Mouse (Mus musculus): ENCODE results near the gene Pdgfd.
A peak's percentile ranks its signal among the peaks of the same experiment; 100 is the strongest.

Gene Pdgfd

GRCm38 (mm10) chr9:6317114-6317513 lies 148.7 kb downstream of the Pdgfd start:
- no peak for DNase-seq (ENCODE audit: low spot score)

- DNase-seq (ENCODE audit: low spot score): no peak
These were observed 157.0 kb downstream of the Pdgfd start for GRCm38 (mm10) chr9:6325408-6325807.

GRCm38 (mm10) chr9:6333499-6333898 lies 165.1 kb downstream of the Pdgfd start:
- DNase-seq (ENCODE audit: low spot score): no peak

- no peak for DNase-seq (ENCODE audit: low spot score)
These were observed 167.9 kb downstream of the Pdgfd start for GRCm38 (mm10) chr9:6336236-6336635.

GRCm38 (mm10) chr9:6337891-6338290 lies 169.5 kb downstream of the Pdgfd start:
- no peak for DNase-seq (ENCODE audit: low spot score)

- no peak for DNase-seq (ENCODE audit: low spot score)
These were observed 170.0 kb downstream of the Pdgfd start for GRCm38 (mm10) chr9:6338344-6338743.

- DNase-seq (ENCODE audit: low spot score): no peak
These were observed 171.0 kb downstream of the Pdgfd start for GRCm38 (mm10) chr9:6339394-6339793.

- no peak for DNase-seq (ENCODE audit: low spot score)
These were observed 172.4 kb downstream of the Pdgfd start for GRCm38 (mm10) chr9:6340750-6341149.

GRCm38 (mm10) chr9:6342854-6343253 lies 174.5 kb downstream of the Pdgfd start:
- no peak for DNase-seq (ENCODE audit: low spot score)

- DNase-seq (ENCODE audit: low spot score): no peak
These were observed 176.1 kb downstream of the Pdgfd start for GRCm38 (mm10) chr9:6344514-6344913.

- peak; percentile 2 for DNase-seq (ENCODE audit: low spot score)
These were observed 176.5 kb downstream of the Pdgfd start for GRCm38 (mm10) chr9:6344924-6345323.

- DNase-seq (ENCODE audit: low spot score): no peak
These were observed 177.0 kb downstream of the Pdgfd start for GRCm38 (mm10) chr9:6345366-6345765.

- DNase-seq (ENCODE audit: low spot score): no peak
These were observed 185.0 kb downstream of the Pdgfd start for GRCm38 (mm10) chr9:6353257-6353960.

- DNase-seq (ENCODE audit: low spot score): no peak
These were observed 192.4 kb downstream of the Pdgfd start for GRCm38 (mm10) chr9:6360795-6361194.

GRCm38 (mm10) chr9:6366550-6366949 lies 198.2 kb downstream of the Pdgfd start:
- DNase-seq (ENCODE audit: low spot score): no peak

GRCm38 (mm10) chr9:6401764-6402163 lies 233.4 kb downstream of the Pdgfd start:
- DNase-seq (ENCODE audit: low spot score): no peak

GRCm38 (mm10) chr9:6406535-6406934 lies 238.2 kb downstream of the Pdgfd start:
- no peak for DNase-seq (ENCODE audit: low spot score)

- peak; percentile 1 for DNase-seq (ENCODE audit: low spot score)
These were observed 239.6 kb downstream of the Pdgfd start for GRCm38 (mm10) chr9:6407972-6408371.

- DNase-seq (ENCODE audit: low spot score): no peak
These were observed 256.2 kb downstream of the Pdgfd start for GRCm38 (mm10) chr9:6424606-6425005.
